Mouse (Mus musculus) hindbrain, embryonic 14.5 days (tissue): ENCODE data around the gene Hyal2. TPM values are rescaled to one million over a fixed set of nuclear protein-coding genes. Genes with fewer than 3 reads are reported as not detected.

Source experiments
- ATAC-seq: fragments of 200-750 bp; cut with Nextera tagmentation; 2 replicates; pipeline ENCODE4 v1.8.0; 2017; ENCODE audit warnings: moderate number of reproducible peaks, mild to moderate bottlenecking, moderate TSS enrichment, moderate library complexity; ENCODE audit not compliant: low FRiP score
- DNase-seq: peaks from one replicate; pipeline ENCODE4 v3.0.0-alpha.2; 2015; ENCODE audit warnings: low spot score
- H3K27ac ChIP-seq: fragments of 300-500 bp; sonication (generic); 2 replicates; pipeline ENCODE4 v1.5.1; 2014; ENCODE audit warnings: mild to moderate bottlenecking, moderate library complexity
- H3K27me3 ChIP-seq: fragments of 300-500 bp; sonication (generic); 2 replicates; pipeline ENCODE4 v1.6.1; 2014; ENCODE audit warnings: mild to moderate bottlenecking, low read length, mixed read lengths; ENCODE audit not compliant: control insufficient read depth, insufficient read depth
- H3K36me3 ChIP-seq: fragments of 300-500 bp; sonication (generic); replicated peaks from 2 replicates; pipeline ENCODE4 v1.6.1; 2014; ENCODE audit not compliant: control insufficient read depth, insufficient read depth
- H3K4me1 ChIP-seq: fragments of 300-500 bp; sonication (generic); replicated peaks from 2 replicates; pipeline ENCODE4 v1.6.1; 2014; ENCODE audit warnings: antibody characterized with exemption, low read length, mixed read lengths; ENCODE audit not compliant: control insufficient read depth, insufficient read depth
- H3K4me2 ChIP-seq: fragments of 300-500 bp; sonication (generic); replicated peaks from 2 replicates; pipeline ENCODE4 v1.6.1; 2014; ENCODE audit warnings: mild to moderate bottlenecking, moderate library complexity
- H3K4me3 ChIP-seq: fragments of 300-500 bp; sonication (generic); replicated peaks from 2 replicates; pipeline ENCODE4 v1.5.1; 2014; ENCODE audit warnings: mild to moderate bottlenecking, low read length
- H3K9ac ChIP-seq: fragments of 300-500 bp; sonication (generic); 2 replicates; pipeline ENCODE4 v1.6.1; 2014
- H3K9me3 ChIP-seq: fragments of 300-500 bp; sonication (generic); 2 replicates; pipeline ENCODE4 v1.6.1; 2016; ENCODE audit warnings: low read length; ENCODE audit not compliant: control insufficient read depth
- WGBS: fragments of 180-500 bp; shearing (Covaris S2); extraction: QIAGEN DNeasy Blood & Tissue Kit; methylation state at CpG from one replicate; pipeline ENCODE4 v1.1.7; 2014; 5-methylcytosine and 5-hydroxymethylcytosine counted together
- polyA plus RNA-seq: library from polyadenylated mRNA; unstranded; fragments of >200 nt; fragmentation: Nextera tagmentation; extraction: Ambion mirVana; gene quantifications from 2 replicates; pipeline ENCODE4 v1.2.1, GENCODE M21; 2014

Gene Hyal2
- polyA plus RNA-seq, 1 experiment from 2014 or later = 71.7 TPM

GRCm38 (mm10) chr9:107580501-107581317 lies 13.0 kb downstream of the Hyal2 start, which contains the start of gene Hyal3:
Hyal3 (plus strand) TSS chr9:107580818.
- under 1% methylated on average over 32 of the region's 32 CpGs for WGBS
- H3K4me2 ChIP-seq = peak within 1 kb of the TSS; percentile 72
- peak; percentile 73 for ATAC-seq

GRCm38 (mm10) chr9:107581584-107581983 lies 13.8 kb downstream of the Hyal2 start:
- no peak for DNase-seq
- Histone ChIP-seq H3K9me3 (no peaks in the 10 kb centered on the region), H3K36me3 (no peaks in the 10 kb centered on the region), H3K4me2 (peak overlapping the region; percentile 72), H3K4me1 (peaks cover 17% of the 10 kb centered on the region), H3K27me3 (no peaks in the 10 kb centered on the region), H3K27ac (no peak overlapping the region), H3K4me3 (peak overlapping the region; percentile 55), H3K9ac (peak overlapping the region; percentile 75)
- WGBS = 80% methylated on average over 4 of the region's 4 CpGs
- no peak for ATAC-seq

More at GRCm38 (mm10) chr9:107580501-107581317, 13.0 kb downstream of the Hyal2 start, which contains the start of gene Hyal3:
- H3K4me1 ChIP-seq = peaks cover 17% of the 10 kb centered on the region
- DNase-seq = peak; percentile 83
- H3K27me3 ChIP-seq = no peaks in the 10 kb centered on the region
- H3K9ac ChIP-seq = peak within 1 kb of the TSS; percentile 75
- no peaks in the 10 kb centered on the region for H3K36me3 ChIP-seq
- H3K9me3 ChIP-seq = no peaks in the 10 kb centered on the region
- H3K27ac ChIP-seq = peak within 1 kb of the TSS; percentile 83
- H3K4me3 ChIP-seq = peak within 1 kb of the TSS; percentile 55

- DNase-seq (no peak), ATAC-seq (no peak)
- Histone ChIP-seq H3K4me3 (no peak overlapping the region), H3K4me2 (no peak overlapping the region), H3K27ac (no peak overlapping the region), H3K27me3 (no peaks in the 10 kb centered on the region), H3K4me1 (peaks cover 17% of the 10 kb centered on the region), H3K36me3 (no peaks in the 10 kb centered on the region), H3K9me3 (no peaks in the 10 kb centered on the region), H3K9ac (no peak overlapping the region; the same call in 1 of the 2 replicates)
- WGBS = 90% methylated on average over 7 of the region's 7 CpGs
These were observed 14.8 kb downstream of the Hyal2 start for GRCm38 (mm10) chr9:107582509-107583062.

- no peak overlapping the region for H3K9ac ChIP-seq
- DNase-seq (no peak), ATAC-seq (no peak)
- peaks cover 20% of the 10 kb centered on the region for H3K4me1 ChIP-seq
- H3K27me3 ChIP-seq = no peaks in the 10 kb centered on the region
- H3K27ac ChIP-seq = no peak overlapping the region
- no peak overlapping the region for H3K4me3 ChIP-seq
- H3K4me2 ChIP-seq = no peak overlapping the region
- 92% methylated on average over 14 of the region's 14 CpGs for WGBS
- H3K9me3 ChIP-seq = no peaks in the 10 kb centered on the region
- no peaks in the 10 kb centered on the region for H3K36me3 ChIP-seq
These were observed 15.4 kb downstream of the Hyal2 start for GRCm38 (mm10) chr9:107583174-107583573.

GRCm38 (mm10) chr9:107586504-107586903 lies 18.8 kb downstream of the Hyal2 start:
- WGBS = 91% methylated on average over 5 of the region's 5 CpGs
- Histone ChIP-seq H3K36me3 (peaks cover 14% of the 10 kb centered on the region), H3K4me1 (peaks cover 12% of the 10 kb centered on the region)

GRCm38 (mm10) chr9:107586974-107587832 lies 19.5 kb downstream of the Hyal2 start, which contains the start of gene Ifrd2:
Ifrd2 (plus strand) TSS chr9:107587642.
- peak within 1 kb of the TSS; percentile 90 for H3K4me2 ChIP-seq
- ATAC-seq (peak; percentile 98), DNase-seq (peak; percentile 97)
- peak within 1 kb of the TSS; percentile 51 for H3K9ac ChIP-seq
- peaks cover 9% of the 10 kb centered on the region for H3K4me1 ChIP-seq
- WGBS = 14% methylated on average over 46 of the region's 46 CpGs
- peaks cover 21% of the 10 kb centered on the region for H3K36me3 ChIP-seq
- H3K27ac ChIP-seq = no peak within 1 kb of the TSS
- peak within 1 kb of the TSS; percentile 59 for H3K4me3 ChIP-seq
- no peaks in the 10 kb centered on the region for H3K9me3 ChIP-seq
- no peaks in the 10 kb centered on the region for H3K27me3 ChIP-seq

More at GRCm38 (mm10) chr9:107586504-107586903, 18.8 kb downstream of the Hyal2 start:
- Histone ChIP-seq H3K27ac (no peak overlapping the region), H3K4me2 (no peak overlapping the region), H3K9ac (no peak overlapping the region), H3K4me3 (no peak overlapping the region), H3K27me3 (no peaks in the 10 kb centered on the region), H3K9me3 (no peaks in the 10 kb centered on the region)
- ATAC-seq = no peak
- DNase-seq = no peak

GRCm38 (mm10) chr9:107587833-107588639 lies 20.3 kb downstream of the Hyal2 start:
- Histone ChIP-seq H3K36me3 (peaks cover 28% of the 10 kb centered on the region), H3K4me3 (peak overlapping the region; percentile 59), H3K27me3 (no peaks in the 10 kb centered on the region), H3K9ac (peak overlapping the region; percentile 51), H3K27ac (no peak overlapping the region), H3K4me2 (peak overlapping the region; percentile 90), H3K4me1 (peaks cover 9% of the 10 kb centered on the region), H3K9me3 (no peaks in the 10 kb centered on the region)
- DNase-seq = peak; percentile 41
- ATAC-seq = peak; percentile 42
- WGBS = 5% methylated on average over 33 of the region's 33 CpGs

GRCm38 (mm10) chr9:107590058-107590772 lies 22.5 kb downstream of the Hyal2 start:
- DNase-seq (no peak), ATAC-seq (no peak)
- 94% methylated on average over 25 of the region's 25 CpGs for WGBS

More at GRCm38 (mm10) chr9:107590058-107590772, 22.5 kb downstream of the Hyal2 start:
- Histone ChIP-seq H3K27ac (no peak overlapping the region), H3K4me2 (no peak overlapping the region), H3K36me3 (peaks cover 36% of the 10 kb centered on the region), H3K9me3 (no peaks in the 10 kb centered on the region), H3K4me1 (peaks cover 9% of the 10 kb centered on the region), H3K9ac (no peak overlapping the region), H3K4me3 (no peak overlapping the region), H3K27me3 (no peaks in the 10 kb centered on the region)
